Mouse (Mus musculus): ENCODE measurements at regions not wholly inside any gene's neighbourhood (a gene's known extent, or its start where the extent isn't known, plus 50 kb on each side); places are given as distances from the start of the nearest gene placed in this dataset.

DNA sequence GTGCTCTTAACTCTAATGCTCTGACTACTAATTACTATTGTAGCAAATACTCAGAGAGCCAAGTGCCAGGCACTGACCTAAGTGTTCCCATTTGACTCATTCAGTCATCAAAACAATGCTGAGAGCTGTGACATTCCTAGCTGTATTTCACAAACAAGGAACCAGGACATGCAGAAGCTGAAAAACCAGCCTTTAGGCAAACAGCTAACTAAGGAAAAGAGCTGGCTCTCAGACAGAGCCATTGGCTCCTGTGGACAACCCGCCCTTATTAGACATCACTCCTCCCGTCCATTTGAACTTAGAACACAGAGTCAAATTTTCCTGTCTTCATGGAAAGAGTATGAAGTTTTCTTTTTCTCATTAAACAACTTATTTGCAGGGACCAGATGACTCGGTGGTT is 88.5 kb upstream of the Zfp648 start:
- TF ChIP-seq CTCF (conservative IDR thresholded peaks at IDR 0.05; ENCODE audit: insufficient read depth, insufficient read length, low read depth, low read length): no peak
- TF ChIP-seq POLR2A (IDR thresholded peaks at IDR 0.05; ENCODE audit: low read depth, low read length): no peak
